Mouse (Mus musculus): ENCODE data around the gene Rad54l2. TPM values are rescaled to one million over a fixed set of nuclear protein-coding genes. Genes with fewer than 3 reads are reported as not detected.

Gene Rad54l2
- polyA plus RNA-seq, 1 experiment from 2014 or later = 8.7 TPM

DNA sequence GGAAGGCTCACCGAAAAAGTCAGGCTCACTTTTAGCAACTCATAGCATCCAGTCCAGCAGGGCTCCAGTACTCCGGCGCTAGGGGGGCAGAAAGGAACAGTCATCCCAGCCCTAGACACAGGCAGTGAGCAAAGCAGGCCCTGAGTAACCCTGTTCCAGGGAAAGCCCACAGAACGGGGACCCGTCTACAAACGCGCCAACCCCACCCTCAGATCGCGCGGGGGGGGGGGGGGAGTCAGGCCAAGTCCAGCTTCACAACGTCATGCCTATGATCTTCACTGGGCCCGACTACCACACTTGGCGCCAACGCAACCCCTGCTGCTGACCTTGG, 104.1 kb downstream of the Rad54l2 start:
- Histone ChIP-seq H3K9ac (replicated peaks; ENCODE audit: low read depth, low read length) (peak overlapping the region; percentile 82), H3K4me3 (replicated peaks; ENCODE audit: low read length) (peak overlapping the region; percentile 90), H3K4me1 (replicated peaks; ENCODE audit: control insufficient read depth, insufficient read depth, low read length) (peaks cover 19% of the 10 kb centered on the region), H3K27me3 (replicated peaks; ENCODE audit: control insufficient read depth, insufficient read depth, low read length) (no peaks in the 10 kb centered on the region), H3K9me3 (ENCODE audit: control insufficient read depth, low read length) (no peaks in the 10 kb centered on the region), H3K36me3 (ENCODE audit: control insufficient read depth, insufficient read depth) (0 out of 2 replicates have a peak, but pooled peaks cover 3% of the 10 kb centered on the region), H3K27ac (ENCODE audit: low read length) (no peak overlapping the region), H3K4me2 (ENCODE audit: low read length) (peak overlapping the region; percentile 94)
- 4% methylated on average over 11 of the region's 14 CpGs for WGBS
- peak; percentile 2; the same call in 1 of the 2 replicates for ATAC-seq

DNA sequence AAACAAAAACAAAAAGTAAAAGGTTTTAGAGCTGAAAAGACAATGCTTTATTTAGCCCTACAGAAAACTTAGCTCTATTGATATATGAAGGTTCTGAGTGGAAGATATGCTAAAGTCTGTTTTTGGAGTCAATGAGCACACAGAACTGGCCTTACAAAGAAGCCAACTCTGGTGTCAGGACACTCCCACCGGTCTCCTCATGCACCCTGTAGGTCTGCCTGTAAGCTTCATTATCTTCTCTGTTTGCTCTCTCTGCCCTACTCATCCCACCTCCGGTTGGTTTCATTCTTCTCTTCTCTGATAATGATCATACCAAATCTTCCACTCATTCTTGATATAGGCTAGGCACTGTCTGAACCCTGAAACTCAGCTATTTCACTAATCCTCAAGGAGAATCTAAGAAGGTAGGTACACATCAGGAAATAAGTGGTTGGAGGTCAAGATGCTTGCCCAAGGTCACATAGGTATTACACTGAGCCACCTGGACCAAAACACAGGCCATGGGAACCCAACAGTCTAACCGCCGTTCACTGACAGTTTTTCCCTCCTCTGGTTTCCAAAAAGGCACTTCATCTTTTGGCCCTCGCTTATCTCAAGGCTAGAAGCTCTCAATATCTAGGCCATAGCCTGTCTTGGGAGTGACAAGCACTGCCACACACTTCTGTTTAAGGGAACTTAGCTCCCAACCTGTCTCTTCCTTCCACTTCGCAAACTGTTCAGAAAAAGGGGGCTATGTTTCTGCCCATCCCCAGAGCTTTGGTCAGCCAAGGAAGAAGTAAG, 104.7 kb downstream of the Rad54l2 start:
- 84% methylated on average over 6 of the region's 6 CpGs for WGBS
- Histone ChIP-seq H3K4me3 (replicated peaks; ENCODE audit: low read length) (peak overlapping the region; percentile 90), H3K27ac (ENCODE audit: low read length) (no peak overlapping the region), H3K27me3 (replicated peaks; ENCODE audit: control insufficient read depth, insufficient read depth, low read length) (no peaks in the 10 kb centered on the region), H3K4me2 (ENCODE audit: low read length) (peak overlapping the region; percentile 94), H3K9me3 (ENCODE audit: control insufficient read depth, low read length) (no peaks in the 10 kb centered on the region), H3K4me1 (replicated peaks; ENCODE audit: control insufficient read depth, insufficient read depth, low read length) (peaks cover 19% of the 10 kb centered on the region), H3K9ac (replicated peaks; ENCODE audit: low read depth, low read length) (peak overlapping the region; percentile 82; the same call in 1 of the 2 replicates), H3K36me3 (ENCODE audit: control insufficient read depth, insufficient read depth) (peaks cover 3% of the 10 kb centered on the region; the same call in 1 of the 2 replicates)
- no peak for ATAC-seq

DNA sequence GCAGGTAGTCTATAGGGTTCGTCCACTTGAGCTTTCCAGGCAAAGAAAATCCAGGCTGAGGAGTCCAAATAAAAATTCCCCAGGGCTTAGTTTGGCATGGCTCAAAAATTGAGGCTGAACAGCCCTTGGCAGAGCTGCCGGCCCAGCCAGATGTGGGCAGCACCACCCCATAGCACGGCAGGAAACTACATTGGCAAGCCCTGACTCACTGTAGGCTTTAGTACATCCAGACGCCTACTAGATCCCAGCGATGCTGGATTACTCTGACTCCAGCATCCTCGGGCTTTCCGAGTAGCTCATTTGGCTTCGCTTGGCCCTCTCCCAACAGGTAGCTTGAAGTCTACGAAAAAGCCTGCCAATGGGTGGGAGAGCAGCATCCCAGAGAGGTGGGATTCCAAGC, 108.0 kb downstream of the Rad54l2 start:
- Histone ChIP-seq H3K36me3 (ENCODE audit: control insufficient read depth, insufficient read depth) (peaks cover 6% of the 10 kb centered on the region; the same call in 1 of the 2 replicates), H3K4me3 (replicated peaks; ENCODE audit: low read length) (no peak overlapping the region), H3K9ac (replicated peaks; ENCODE audit: low read depth, low read length) (no peak overlapping the region), H3K4me1 (replicated peaks; ENCODE audit: control insufficient read depth, insufficient read depth, low read length) (peaks cover 12% of the 10 kb centered on the region), H3K27ac (ENCODE audit: low read length) (no peak overlapping the region), H3K4me2 (ENCODE audit: low read length) (no peak overlapping the region), H3K9me3 (ENCODE audit: control insufficient read depth, low read length) (no peaks in the 10 kb centered on the region), H3K27me3 (replicated peaks; ENCODE audit: control insufficient read depth, insufficient read depth, low read length) (no peaks in the 10 kb centered on the region)
- WGBS = 89% methylated on average over 9 of the region's 9 CpGs
- ATAC-seq = no peak

DNA sequence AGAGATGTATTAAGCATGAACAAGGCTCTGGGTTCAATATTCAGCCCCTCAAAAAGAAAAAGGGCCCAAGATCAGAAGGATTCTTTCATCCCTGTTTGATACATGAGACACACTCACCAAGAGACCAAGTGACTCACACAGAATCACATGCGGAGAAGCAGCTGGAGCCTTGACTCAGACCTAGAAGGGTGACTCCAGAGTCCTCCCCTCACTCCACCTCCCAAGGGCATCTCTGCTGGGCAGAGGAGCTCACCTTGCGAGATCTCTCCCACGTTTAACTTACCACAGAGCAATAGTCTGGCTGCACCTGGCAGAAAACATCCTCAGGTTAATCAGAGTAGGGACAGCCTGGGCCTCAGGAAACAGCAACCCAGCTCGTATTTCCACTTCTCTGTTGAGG, 110.8 kb downstream of the Rad54l2 start:
- peaks cover 6% of the 10 kb centered on the region; the same call in 1 of the 2 replicates for H3K36me3 ChIP-seq (ENCODE audit: control insufficient read depth, insufficient read depth)
- H3K4me2 ChIP-seq (ENCODE audit: low read length) = no peak overlapping the region
- H3K4me1 ChIP-seq (replicated peaks; ENCODE audit: control insufficient read depth, insufficient read depth, low read length) = no peaks in the 10 kb centered on the region
- WGBS = 78% methylated on average over 4 of the region's 4 CpGs
- no peak overlapping the region for H3K9ac ChIP-seq (replicated peaks; ENCODE audit: low read depth, low read length)
- no peaks in the 10 kb centered on the region for H3K9me3 ChIP-seq (ENCODE audit: control insufficient read depth, low read length)
- H3K27ac ChIP-seq (ENCODE audit: low read length) = no peak overlapping the region
- no peak for ATAC-seq
- no peak overlapping the region for H3K4me3 ChIP-seq (replicated peaks; ENCODE audit: low read length)
- H3K27me3 ChIP-seq (replicated peaks; ENCODE audit: control insufficient read depth, insufficient read depth, low read length) = no peaks in the 10 kb centered on the region

DNA sequence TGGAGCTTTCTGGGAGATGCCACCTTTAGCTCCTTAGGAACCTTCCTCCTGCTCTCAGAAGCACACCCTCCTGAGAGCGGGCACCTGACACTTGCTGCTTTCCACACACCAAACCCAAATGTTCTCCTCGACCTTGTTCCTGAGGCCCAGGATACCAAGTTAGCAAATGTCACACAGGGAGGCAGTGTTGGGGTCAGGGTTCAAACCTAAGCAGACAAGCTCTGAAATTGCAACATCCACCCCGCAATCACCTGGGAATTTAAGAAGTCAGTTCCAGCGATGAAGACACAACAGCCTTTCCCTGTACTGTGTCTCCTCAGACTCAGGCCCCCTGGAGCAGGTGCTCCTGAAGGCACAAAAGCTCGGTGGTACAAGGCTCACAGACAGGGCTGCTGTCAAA, 111.3 kb downstream of the Rad54l2 start:
- Histone ChIP-seq H3K4me3 (replicated peaks; ENCODE audit: low read length) (no peak overlapping the region), H3K36me3 (ENCODE audit: control insufficient read depth, insufficient read depth) (peaks cover 6% of the 10 kb centered on the region; the same call in 1 of the 2 replicates), H3K27me3 (replicated peaks; ENCODE audit: control insufficient read depth, insufficient read depth, low read length) (no peaks in the 10 kb centered on the region), H3K4me1 (replicated peaks; ENCODE audit: control insufficient read depth, insufficient read depth, low read length) (no peaks in the 10 kb centered on the region), H3K9me3 (ENCODE audit: control insufficient read depth, low read length) (no peaks in the 10 kb centered on the region), H3K9ac (replicated peaks; ENCODE audit: low read depth, low read length) (no peak overlapping the region), H3K4me2 (ENCODE audit: low read length) (no peak overlapping the region), H3K27ac (ENCODE audit: low read length) (no peak overlapping the region)
- no peak for ATAC-seq
- WGBS = 88% methylated on average over 5 of the region's 5 CpGs

DNA sequence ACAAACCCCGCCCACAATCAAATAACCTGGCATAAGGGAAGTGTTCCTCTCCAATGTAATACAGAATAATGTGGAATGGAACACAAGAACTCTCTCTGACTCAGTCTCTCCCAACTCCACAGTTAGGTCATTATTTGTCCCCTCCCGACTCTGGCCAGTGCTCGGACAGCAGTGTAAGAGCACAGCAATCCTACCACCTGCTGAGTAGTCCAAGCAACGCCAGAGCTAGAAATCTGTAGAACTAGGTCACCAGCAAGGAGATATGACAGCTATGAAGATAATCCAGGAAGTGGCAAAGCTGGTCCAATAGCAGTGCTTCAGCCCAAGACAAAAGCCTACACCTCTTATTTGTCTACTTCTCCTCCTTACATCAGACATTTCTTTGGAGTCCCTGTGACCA, 112.4 kb downstream of the Rad54l2 start:
- Histone ChIP-seq H3K4me3 (replicated peaks; ENCODE audit: low read length) (no peak overlapping the region), H3K27ac (ENCODE audit: low read length) (no peak overlapping the region), H3K36me3 (ENCODE audit: control insufficient read depth, insufficient read depth) (peaks cover 3% of the 10 kb centered on the region; the same call in 1 of the 2 replicates), H3K9ac (replicated peaks; ENCODE audit: low read depth, low read length) (no peak overlapping the region), H3K4me1 (replicated peaks; ENCODE audit: control insufficient read depth, insufficient read depth, low read length) (no peaks in the 10 kb centered on the region), H3K4me2 (ENCODE audit: low read length) (no peak overlapping the region), H3K27me3 (replicated peaks; ENCODE audit: control insufficient read depth, insufficient read depth, low read length) (no peaks in the 10 kb centered on the region), H3K9me3 (ENCODE audit: control insufficient read depth, low read length) (no peaks in the 10 kb centered on the region)
- no peak for ATAC-seq
- WGBS = 78% methylated on average over 4 of the region's 4 CpGs

DNA sequence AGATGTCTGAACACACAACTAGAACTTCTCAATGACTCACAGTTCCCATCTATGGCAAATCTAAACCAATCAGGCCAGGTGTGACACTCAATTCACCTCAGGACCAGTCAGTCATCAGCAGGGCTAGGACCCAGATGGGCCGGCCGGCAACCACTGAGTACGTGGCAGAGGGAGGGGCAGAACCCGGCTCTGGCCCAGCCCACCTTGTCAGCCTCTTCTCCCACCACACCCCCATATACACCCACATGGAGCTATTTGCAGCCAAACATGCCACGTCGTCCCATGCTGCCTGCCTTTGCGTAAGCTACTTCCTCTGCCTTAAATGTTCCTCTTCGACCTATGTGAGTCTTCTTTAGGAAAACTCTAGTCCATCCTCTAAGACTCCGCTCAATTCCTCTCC, 113.0 kb downstream of the Rad54l2 start:
- no peaks in the 10 kb centered on the region for H3K27me3 ChIP-seq (replicated peaks; ENCODE audit: control insufficient read depth, insufficient read depth, low read length)
- ATAC-seq = peak; percentile 36; the same call in 1 of the 2 replicates
- 79% methylated on average over 9 of the region's 9 CpGs for WGBS

DNA sequence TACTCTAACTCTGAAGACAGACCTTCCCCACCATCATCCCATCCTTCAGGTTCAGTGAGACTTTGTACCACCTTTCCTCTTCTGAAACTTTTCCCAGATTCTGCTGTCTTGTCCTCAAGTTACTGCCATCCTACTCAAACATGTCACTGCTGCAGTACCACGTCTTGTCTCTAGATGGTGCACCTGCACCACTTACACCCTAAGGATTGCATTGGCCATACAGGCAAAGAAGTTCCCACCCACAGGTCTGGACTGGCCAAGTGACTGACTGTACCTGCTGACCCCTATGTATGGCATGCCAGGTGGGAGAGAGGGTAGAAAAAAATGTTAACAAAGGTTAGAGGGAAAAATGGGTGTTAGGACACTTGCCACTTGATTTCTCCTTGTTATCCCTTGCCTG, 113.5 kb downstream of the Rad54l2 start:
- ATAC-seq = peak; percentile 74
- no peaks in the 10 kb centered on the region for H3K27me3 ChIP-seq (replicated peaks; ENCODE audit: control insufficient read depth, insufficient read depth, low read length)
- 0% methylated on average over 1 of the region's 1 CpGs for WGBS
- peaks cover 3% of the 10 kb centered on the region; the same call in 1 of the 2 replicates for H3K36me3 ChIP-seq (ENCODE audit: control insufficient read depth, insufficient read depth)
- no peak overlapping the region for H3K9ac ChIP-seq (replicated peaks; ENCODE audit: low read depth, low read length)
- no peak overlapping the region for H3K4me3 ChIP-seq (replicated peaks; ENCODE audit: low read length)
- H3K4me1 ChIP-seq (replicated peaks; ENCODE audit: control insufficient read depth, insufficient read depth, low read length) = no peaks in the 10 kb centered on the region
- no peak overlapping the region for H3K27ac ChIP-seq (ENCODE audit: low read length)
- no peaks in the 10 kb centered on the region for H3K9me3 ChIP-seq (ENCODE audit: control insufficient read depth, low read length)
- no peak overlapping the region for H3K4me2 ChIP-seq (ENCODE audit: low read length)

More for the DNA sequence above, 113.0 kb downstream of the Rad54l2 start:
- Histone ChIP-seq H3K4me3 (replicated peaks; ENCODE audit: low read length) (no peak overlapping the region), H3K9ac (replicated peaks; ENCODE audit: low read depth, low read length) (no peak overlapping the region), H3K27ac (ENCODE audit: low read length) (no peak overlapping the region), H3K4me2 (ENCODE audit: low read length) (no peak overlapping the region), H3K9me3 (ENCODE audit: control insufficient read depth, low read length) (no peaks in the 10 kb centered on the region), H3K36me3 (ENCODE audit: control insufficient read depth, insufficient read depth) (peaks cover 3% of the 10 kb centered on the region; the same call in 1 of the 2 replicates), H3K4me1 (replicated peaks; ENCODE audit: control insufficient read depth, insufficient read depth, low read length) (no peaks in the 10 kb centered on the region)

DNA sequence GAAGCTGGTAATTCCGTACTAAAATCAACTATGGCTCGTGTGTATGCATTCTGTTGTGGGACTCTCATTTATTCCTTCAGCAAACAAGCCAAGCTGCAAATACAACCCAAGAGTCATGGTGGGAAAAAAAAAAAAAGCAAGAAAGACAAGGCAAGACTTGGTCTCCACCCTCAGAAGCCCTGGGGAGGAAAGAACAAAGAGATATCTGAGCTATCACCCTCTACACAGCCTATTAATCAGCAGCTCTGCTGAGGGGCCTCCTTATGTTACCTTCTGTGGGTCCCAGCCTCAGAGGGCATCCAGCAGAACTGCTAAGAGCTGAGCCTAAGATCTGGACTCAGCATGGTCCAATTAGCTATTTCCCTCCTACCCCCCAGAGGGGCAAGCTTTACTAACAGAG, 115.1 kb downstream of the Rad54l2 start:
- H3K9me3 ChIP-seq (ENCODE audit: control insufficient read depth, low read length) = no peaks in the 10 kb centered on the region
- H3K9ac ChIP-seq (replicated peaks; ENCODE audit: low read depth, low read length) = no peak overlapping the region
- no peak overlapping the region for H3K4me3 ChIP-seq (replicated peaks; ENCODE audit: low read length)
- no peaks in the 10 kb centered on the region for H3K4me1 ChIP-seq (replicated peaks; ENCODE audit: control insufficient read depth, insufficient read depth, low read length)
- no peak overlapping the region for H3K27ac ChIP-seq (ENCODE audit: low read length)
- no peak for ATAC-seq
- no peak overlapping the region for H3K4me2 ChIP-seq (ENCODE audit: low read length)
- no peaks in the 10 kb centered on the region; the same call in 1 of the 2 replicates for H3K36me3 ChIP-seq (ENCODE audit: control insufficient read depth, insufficient read depth)
- no peaks in the 10 kb centered on the region for H3K27me3 ChIP-seq (replicated peaks; ENCODE audit: control insufficient read depth, insufficient read depth, low read length)
- WGBS = 72% methylated on average over 2 of the region's 2 CpGs
